Mouse (Mus musculus) liver, adult 2 months (tissue): ENCODE measurements around the gene Zfp941.

Source experiments
- CTCF ChIP-seq: fragments of 200-500 bp; IDR thresholded peaks from 2 replicates; pipeline ENCODE4 v1.5.1; 2011; ENCODE audit warnings: low read depth, low read length, control low read depth
- POLR2A ChIP-seq: fragments of 200-500 bp; IDR thresholded peaks from 2 replicates; pipeline ENCODE4 v1.6.1; 2011; ENCODE audit warnings: low read length, control low read depth; ENCODE audit not compliant: insufficient read depth; ENCODE audit errors: extremely low read depth

DNA sequence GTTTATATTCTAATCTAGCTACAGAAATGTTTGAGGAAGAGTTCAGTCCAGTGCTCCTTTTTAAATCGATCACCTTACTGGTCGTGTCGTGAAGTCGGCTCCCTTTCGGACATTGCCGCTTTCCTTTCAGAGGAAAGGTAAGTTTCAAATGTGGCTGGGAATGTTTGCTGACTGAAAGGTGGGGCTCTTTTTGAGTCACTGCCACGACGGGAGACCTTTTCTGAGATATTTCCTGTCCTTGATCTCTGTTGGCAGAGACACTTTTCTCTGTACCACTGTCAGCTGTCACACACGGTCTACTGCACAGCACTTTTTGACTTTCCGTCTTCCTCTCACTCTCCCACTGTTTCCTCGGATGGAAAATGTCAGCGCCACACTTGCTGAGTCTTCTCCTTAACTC, 9.1 kb downstream of the Zfp941 start:
- TF ChIP-seq CTCF (no peak), POLR2A (no peak)
